Mouse (Mus musculus): Measurements from ENCODE around the gene Akap2. TPM values are rescaled to one million over a fixed set of nuclear protein-coding genes. Genes with fewer than 3 reads are reported as not detected.

Akap2 gene
- 9.8 TPM for polyA plus RNA-seq (2014; fragmentation: Illumina TruSeq; extraction: RNeasy Lipid Tissue Mini Kit (QIAGEN cat#74804); ENCODE audit: low read depth, low replicate concordance)

GRCm38 (mm10) chr4:57717354-57717753 lies at the start of gene Akap2:
Gene Akap2, plus strand, starts transcription at chr4:57717657.

GRCm38 (mm10) chr4:57916201-57916661 lies 198.8 kb downstream of the Akap2 start, which contains the start of gene D630039A03Rik:
Gene D630039A03Rik, minus strand, starts transcription at chr4:57916297.

Other genes with a start within 250 kb of the Akap2 start
- gene Pakap, start 149.5 kb upstream of the Akap2 start, polyA plus RNA-seq (2014; fragmentation: Illumina TruSeq; extraction: RNeasy Lipid Tissue Mini Kit (QIAGEN cat#74804); ENCODE audit: low read depth, low replicate concordance): not detected
- not detected for gene D630039A03Rik, start 198.6 kb downstream of the Akap2 start, polyA plus RNA-seq (2014; fragmentation: Illumina TruSeq; extraction: RNeasy Lipid Tissue Mini Kit (QIAGEN cat#74804); ENCODE audit: low read depth, low replicate concordance)
- 28.4 TPM for gene Txn1, start 238.8 kb downstream of the Akap2 start, polyA plus RNA-seq (2014; fragmentation: Illumina TruSeq; extraction: RNeasy Lipid Tissue Mini Kit (QIAGEN cat#74804); ENCODE audit: low read depth, low replicate concordance)